Mouse (Mus musculus): ENCODE results near the gene AI464131. TPM values are rescaled to one million over a fixed set of nuclear protein-coding genes. Genes with fewer than 3 reads are reported as not detected.

Gene AI464131
- total and polyA plus RNA-seq, 2 experiments: 15.9 to 27.9 TPM

DNA sequence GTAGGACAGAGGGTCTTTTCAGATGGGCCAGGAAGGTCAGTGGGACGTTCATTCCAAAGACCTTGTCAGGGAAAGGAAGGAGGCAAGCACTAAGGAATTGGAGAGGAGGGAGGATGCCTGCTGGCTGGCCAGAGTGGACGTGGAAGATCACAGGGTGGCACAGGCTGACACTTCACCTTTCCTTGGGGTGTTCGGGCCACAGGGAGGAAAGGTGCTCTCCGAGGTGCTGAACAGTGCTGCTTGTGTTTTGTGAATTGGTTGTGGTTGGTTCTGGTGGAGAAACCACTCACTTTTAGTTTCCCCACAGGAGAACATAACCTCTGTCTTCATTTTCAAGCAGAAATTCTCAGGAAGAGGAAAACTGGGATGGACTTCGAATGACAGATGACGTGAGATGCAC, 29.5 kb upstream of the AI464131 start:
- no peak for DNase-seq (ENCODE audit: extremely low read depth, low read depth, low spot score)
- no peak overlapping the region for H3K9ac ChIP-seq (ENCODE audit: low read depth, low read length)
- peaks cover 6% of the 10 kb centered on the region for H3K4me1 ChIP-seq (ENCODE audit: control insufficient read depth, insufficient read depth, low read length)
- H3K79me2 ChIP-seq (ENCODE audit: control insufficient read depth, insufficient read depth, low read length): no peaks in the 10 kb centered on the region
- H3K27me3 ChIP-seq (ENCODE audit: control insufficient read depth, insufficient read depth, low read length): no peaks in the 10 kb centered on the region
- no peak overlapping the region for H3K4me3 ChIP-seq (ENCODE audit: insufficient read depth, low read depth, low read length)
- TF ChIP-seq CTCF (IDR thresholded peaks at IDR 0.05; ENCODE audit: low read depth, low read length) (no peak), POLR2A (IDR thresholded peaks at IDR 0.05; ENCODE audit: extremely low read depth, insufficient read depth, low read length) (no peak)
- no peak overlapping the region for H3K27ac ChIP-seq (replicated peaks; ENCODE audit: insufficient read depth, low read depth, low read length)
- 40% methylated on average over 6 of the region's 6 CpGs for WGBS
- H3K36me3 ChIP-seq (ENCODE audit: control insufficient read depth, insufficient read depth, low read length): no peaks in the 10 kb centered on the region

DNA sequence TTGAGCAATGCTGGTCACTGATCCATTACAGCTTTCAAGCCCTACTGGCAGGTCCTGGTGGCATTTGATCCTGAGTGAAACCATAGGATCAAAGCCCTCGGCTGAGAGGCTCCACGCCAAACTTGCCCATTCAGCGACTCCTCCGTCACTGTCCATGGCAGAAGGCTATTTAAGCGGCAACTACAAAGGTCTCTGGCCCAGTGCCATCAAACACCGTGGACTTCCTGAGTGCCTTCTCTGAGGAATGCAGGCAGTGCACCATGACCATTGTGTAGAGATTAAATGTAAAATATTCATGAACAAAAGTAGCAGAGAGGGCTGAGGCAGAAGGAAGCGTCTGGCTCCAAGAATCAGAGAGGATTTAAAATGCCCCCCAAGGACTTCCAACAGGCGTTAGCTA, 25.1 kb upstream of the AI464131 start:
- WGBS: 21% methylated on average over 8 of the region's 8 CpGs
- TF ChIP-seq POLR2A (IDR thresholded peaks at IDR 0.05; ENCODE audit: extremely low read depth, insufficient read depth, low read length) (no peak), CTCF (IDR thresholded peaks at IDR 0.05; ENCODE audit: low read depth, low read length) (no peak)
- H3K27me3 ChIP-seq (ENCODE audit: control insufficient read depth, insufficient read depth, low read length): no peaks in the 10 kb centered on the region
- no peaks in the 10 kb centered on the region for H3K36me3 ChIP-seq (ENCODE audit: control insufficient read depth, insufficient read depth, low read length)
- H3K4me1 ChIP-seq (ENCODE audit: control insufficient read depth, insufficient read depth, low read length): peaks cover 8% of the 10 kb centered on the region
- H3K27ac ChIP-seq (replicated peaks; ENCODE audit: insufficient read depth, low read depth, low read length): no peak overlapping the region
- H3K4me3 ChIP-seq (ENCODE audit: insufficient read depth, low read depth, low read length): no peak overlapping the region
- no peak overlapping the region for H3K9ac ChIP-seq (ENCODE audit: low read depth, low read length)
- peak; percentile 75 for DNase-seq (ENCODE audit: extremely low read depth, low read depth, low spot score)
- no peaks in the 10 kb centered on the region for H3K79me2 ChIP-seq (ENCODE audit: control insufficient read depth, insufficient read depth, low read length)

- Histone ChIP-seq H3K27ac (replicated peaks; ENCODE audit: insufficient read depth, low read depth, low read length) (no peak overlapping the region), H3K79me2 (ENCODE audit: control insufficient read depth, insufficient read depth, low read length) (no peaks in the 10 kb centered on the region), H3K4me1 (ENCODE audit: control insufficient read depth, insufficient read depth, low read length) (peaks cover 8% of the 10 kb centered on the region), H3K36me3 (ENCODE audit: control insufficient read depth, insufficient read depth, low read length) (no peaks in the 10 kb centered on the region), H3K9ac (ENCODE audit: low read depth, low read length) (no peak overlapping the region), H3K4me3 (ENCODE audit: insufficient read depth, low read depth, low read length) (no peak overlapping the region), H3K27me3 (ENCODE audit: control insufficient read depth, insufficient read depth, low read length) (no peaks in the 10 kb centered on the region)
- 87% methylated on average over 13 of the region's 13 CpGs for WGBS
- DNase-seq (ENCODE audit: extremely low read depth, low read depth, low spot score): no peak
- no peak for TF ChIP-seq CTCF (IDR thresholded peaks at IDR 0.05; ENCODE audit: low read depth, low read length)
- no peak for TF ChIP-seq POLR2A (IDR thresholded peaks at IDR 0.05; ENCODE audit: extremely low read depth, insufficient read depth, low read length)
These were observed 24.2 kb upstream of the AI464131 start for GRCm38 (mm10) chr4:41527076-41527475.

GRCm38 (mm10) chr4:41526553-41526952, 23.7 kb upstream of the AI464131 start:
- TF ChIP-seq CTCF (IDR thresholded peaks at IDR 0.05; ENCODE audit: low read depth, low read length): no peak
- no peak for TF ChIP-seq POLR2A (IDR thresholded peaks at IDR 0.05; ENCODE audit: extremely low read depth, insufficient read depth, low read length)
- Histone ChIP-seq H3K9ac (ENCODE audit: low read depth, low read length) (no peak overlapping the region), H3K4me1 (ENCODE audit: control insufficient read depth, insufficient read depth, low read length) (peaks cover 8% of the 10 kb centered on the region), H3K36me3 (ENCODE audit: control insufficient read depth, insufficient read depth, low read length) (no peaks in the 10 kb centered on the region), H3K27me3 (ENCODE audit: control insufficient read depth, insufficient read depth, low read length) (no peaks in the 10 kb centered on the region), H3K27ac (replicated peaks; ENCODE audit: insufficient read depth, low read depth, low read length) (no peak overlapping the region), H3K79me2 (ENCODE audit: control insufficient read depth, insufficient read depth, low read length) (no peaks in the 10 kb centered on the region), H3K4me3 (ENCODE audit: insufficient read depth, low read depth, low read length) (no peak overlapping the region)
- no peak for DNase-seq (ENCODE audit: extremely low read depth, low read depth, low spot score)
- 92% methylated on average over 7 of the region's 7 CpGs for WGBS

GRCm38 (mm10) chr4:41524829-41525228, 22.0 kb upstream of the AI464131 start:
- no peak for TF ChIP-seq CTCF (IDR thresholded peaks at IDR 0.05; ENCODE audit: low read depth, low read length)
- TF ChIP-seq POLR2A (IDR thresholded peaks at IDR 0.05; ENCODE audit: extremely low read depth, insufficient read depth, low read length): no peak
- H3K9ac ChIP-seq (ENCODE audit: low read depth, low read length): no peak overlapping the region
- 28% methylated on average over 9 of the region's 9 CpGs for whole genome bisulfite sequencing

DNA sequence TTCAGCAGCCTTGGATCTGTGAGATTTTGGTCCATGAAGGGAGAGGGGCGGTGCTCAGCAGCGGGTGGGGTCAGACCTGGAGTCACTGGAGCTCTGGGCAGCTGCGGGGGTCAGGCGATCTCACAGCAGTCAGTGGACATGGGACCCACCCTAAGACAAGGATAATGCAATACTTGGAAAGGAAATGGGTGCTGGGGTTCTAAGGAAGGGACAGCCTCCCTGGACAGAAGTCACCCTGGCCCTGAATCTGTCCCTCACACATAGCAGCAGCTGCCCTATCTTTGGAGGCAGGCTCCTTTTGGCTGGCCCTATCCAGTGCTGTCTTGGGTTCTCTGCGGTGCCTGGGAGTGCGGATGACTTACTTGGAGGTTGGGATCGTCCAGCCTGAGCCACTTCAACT, 21.0 kb upstream of the AI464131 start:
- H3K4me1 ChIP-seq (ENCODE audit: control insufficient read depth, insufficient read depth, low read length): peaks cover 7% of the 10 kb centered on the region
- no peaks in the 10 kb centered on the region for H3K36me3 ChIP-seq (ENCODE audit: control insufficient read depth, insufficient read depth, low read length)
- H3K9ac ChIP-seq (ENCODE audit: low read depth, low read length): no peak overlapping the region
- H3K27me3 ChIP-seq (ENCODE audit: control insufficient read depth, insufficient read depth, low read length): no peaks in the 10 kb centered on the region
- no peaks in the 10 kb centered on the region for H3K79me2 ChIP-seq (ENCODE audit: control insufficient read depth, insufficient read depth, low read length)
- TF ChIP-seq CTCF (IDR thresholded peaks at IDR 0.05; ENCODE audit: low read depth, low read length) (no peak), POLR2A (IDR thresholded peaks at IDR 0.05; ENCODE audit: extremely low read depth, insufficient read depth, low read length) (no peak)
- no peak overlapping the region for H3K27ac ChIP-seq (replicated peaks; ENCODE audit: insufficient read depth, low read depth, low read length)
- no peak for DNase-seq (ENCODE audit: extremely low read depth, low read depth, low spot score)
- WGBS: 85% methylated on average over 7 of the region's 7 CpGs
- H3K4me3 ChIP-seq (ENCODE audit: insufficient read depth, low read depth, low read length): no peak overlapping the region

More at GRCm38 (mm10) chr4:41524829-41525228, 22.0 kb upstream of the AI464131 start:
- H3K4me3 ChIP-seq (ENCODE audit: insufficient read depth, low read depth, low read length): no peak overlapping the region
- H3K36me3 ChIP-seq (ENCODE audit: control insufficient read depth, insufficient read depth, low read length): no peaks in the 10 kb centered on the region
- no peaks in the 10 kb centered on the region for H3K79me2 ChIP-seq (ENCODE audit: control insufficient read depth, insufficient read depth, low read length)
- H3K27me3 ChIP-seq (ENCODE audit: control insufficient read depth, insufficient read depth, low read length): no peaks in the 10 kb centered on the region
- no peak overlapping the region for H3K27ac ChIP-seq (replicated peaks; ENCODE audit: insufficient read depth, low read depth, low read length)
- DNase-seq (ENCODE audit: extremely low read depth, low read depth, low spot score): peak; percentile 87
- peaks cover 8% of the 10 kb centered on the region for H3K4me1 ChIP-seq (ENCODE audit: control insufficient read depth, insufficient read depth, low read length)

All from liver, adult 2 months (tissue).